Mouse (Mus musculus): ENCODE data around the gene Zfp784. TPM values are rescaled to one million over a fixed set of nuclear protein-coding genes. Genes with fewer than 3 reads are reported as not detected.
"Not testable (repeated sequence)": the region's sequence is repeated elsewhere in the genome, so short reads cannot be mapped to it uniquely, and the experiment has no call there.

Zfp784 gene
- polyA plus RNA-seq, 1 experiment = 2.3 TPM

DNA sequence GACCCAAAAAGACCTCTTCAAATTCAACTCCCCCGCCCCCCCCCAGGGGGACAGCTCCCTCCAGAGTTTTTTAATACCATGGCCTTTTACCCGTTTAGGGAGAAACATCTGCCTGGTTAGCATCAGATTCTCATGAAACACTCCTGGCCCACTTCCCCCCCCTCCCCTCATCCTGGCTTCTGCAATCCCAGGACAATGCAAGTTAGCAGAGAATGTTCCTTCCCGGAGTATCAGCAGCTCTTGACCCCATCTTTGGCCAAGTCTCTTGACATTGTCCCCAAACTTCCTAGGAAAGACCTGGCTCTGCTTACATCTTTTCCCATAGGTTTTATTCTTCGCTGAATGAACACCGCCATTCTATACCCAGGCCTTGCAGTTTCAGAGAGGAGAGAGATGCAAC, 17.0 kb downstream of the Zfp784 start:
- TF ChIP-seq CTCF (IDR thresholded peaks at IDR 0.05; ENCODE audit: control insufficient read depth, insufficient read depth, low read length) (no peak), POLR2A (IDR thresholded peaks at IDR 0.05; ENCODE audit: borderline replicate concordance, control insufficient read depth, low read depth, low read length) (no peak)
- no peak overlapping the region for H3K4me3 ChIP-seq (replicated peaks; ENCODE audit: control insufficient read depth, low read depth, low read length)
- no peak overlapping the region for H3K27ac ChIP-seq (ENCODE audit: control insufficient read depth, insufficient read depth, low read depth, low read length, poor library complexity)
- H3K4me1 ChIP-seq (ENCODE audit: control insufficient read depth, insufficient read depth, low read length) = no peaks in the 10 kb centered on the region
- 46% methylated on average over 5 of the region's 5 CpGs for WGBS

DNA sequence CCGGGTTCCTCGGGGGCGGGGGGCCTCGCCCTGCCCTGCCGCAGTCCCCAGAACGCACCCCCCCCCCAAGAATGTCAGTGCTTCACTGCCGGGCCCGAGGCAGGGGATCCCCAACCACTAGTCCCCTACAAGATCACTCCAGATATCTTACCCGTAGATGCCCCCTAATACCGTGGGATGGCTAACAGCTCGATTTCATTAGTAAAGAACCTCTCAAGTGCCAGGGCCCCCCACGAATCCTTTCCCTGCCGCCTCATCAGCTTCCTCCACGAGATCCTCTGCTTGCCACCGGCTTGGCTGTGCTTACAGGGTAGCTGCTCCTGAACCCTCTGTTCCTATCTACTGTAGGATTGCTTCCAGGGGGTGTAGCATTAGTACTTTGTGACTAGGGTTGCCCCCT, 17.6 kb downstream of the Zfp784 start:
- Histone ChIP-seq H3K4me1 (ENCODE audit: control insufficient read depth, insufficient read depth, low read length) (no peaks in the 10 kb centered on the region; the same call in 1 of the 2 replicates), H3K27ac (ENCODE audit: control insufficient read depth, insufficient read depth, low read depth, low read length, poor library complexity) (peak overlapping the region; percentile 88), H3K4me3 (replicated peaks; ENCODE audit: control insufficient read depth, low read depth, low read length) (peak overlapping the region; percentile 73)
- WGBS = 1% methylated on average over 15 of the region's 15 CpGs
- TF ChIP-seq CTCF (IDR thresholded peaks at IDR 0.05; ENCODE audit: control insufficient read depth, insufficient read depth, low read length) (no peak), POLR2A (IDR thresholded peaks at IDR 0.05; ENCODE audit: borderline replicate concordance, control insufficient read depth, low read depth, low read length) (no peak)

GRCm38 (mm10) chr7:5020000-5020681, 18.1 kb downstream of the Zfp784 start, which contains the start of the genes Zfp865 and Ccdc106:
Gene Zfp865 (plus strand): TSS chr7:5020376.
Gene Ccdc106 (plus strand): TSS chr7:5020553.
- H3K27ac ChIP-seq (ENCODE audit: control insufficient read depth, insufficient read depth, low read depth, low read length, poor library complexity) = peak within 1 kb of the TSS; percentile 88
- H3K4me1 ChIP-seq (ENCODE audit: control insufficient read depth, insufficient read depth, low read length) = no peaks in the 10 kb centered on the region; the same call in 1 of the 2 replicates
- under 1% methylated on average over 49 of the region's 49 CpGs for WGBS
- H3K4me3 ChIP-seq (replicated peaks; ENCODE audit: control insufficient read depth, low read depth, low read length) = peak within 1 kb of the TSS; percentile 73
- TF ChIP-seq POLR2A (IDR thresholded peaks at IDR 0.05; ENCODE audit: borderline replicate concordance, control insufficient read depth, low read depth, low read length) = peak; percentile 82; the same call in 1 of the 2 replicates
- no peak for TF ChIP-seq CTCF (IDR thresholded peaks at IDR 0.05; ENCODE audit: control insufficient read depth, insufficient read depth, low read length)

- 23% methylated on average over 8 of the region's 8 CpGs for WGBS
These were observed 18.7 kb downstream of the Zfp784 start for GRCm38 (mm10) chr7:5019576-5019975.

DNA sequence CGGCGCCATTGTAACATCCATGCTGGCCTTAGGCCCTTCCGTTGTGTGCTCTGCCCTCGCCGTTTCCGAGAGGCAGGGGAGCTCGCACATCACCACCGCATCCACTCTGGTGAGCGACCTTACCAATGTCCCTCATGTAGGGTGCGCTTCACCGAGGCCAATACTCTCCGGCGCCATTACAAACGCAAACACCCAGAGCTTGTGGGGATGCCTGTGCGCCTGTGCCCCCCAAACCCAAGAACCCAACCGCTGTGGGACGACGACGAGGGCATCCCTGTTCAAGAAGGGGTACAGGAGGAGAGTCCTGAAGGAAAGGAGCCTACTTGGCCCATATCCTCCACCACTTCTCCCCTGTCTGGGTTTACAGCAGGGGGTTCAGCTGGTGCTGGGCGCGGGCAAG, 20.3 kb downstream of the Zfp784 start:
- 93% methylated on average over 21 of the region's 21 CpGs for WGBS
- Histone ChIP-seq H3K27ac (ENCODE audit: control insufficient read depth, insufficient read depth, low read depth, low read length, poor library complexity) (no peak overlapping the region), H3K4me1 (ENCODE audit: control insufficient read depth, insufficient read depth, low read length) (no peaks in the 10 kb centered on the region; the same call in 1 of the 2 replicates), H3K4me3 (replicated peaks; ENCODE audit: control insufficient read depth, low read depth, low read length) (no peak overlapping the region)
- TF ChIP-seq CTCF (IDR thresholded peaks at IDR 0.05; ENCODE audit: control insufficient read depth, insufficient read depth, low read length) (no peak), POLR2A (IDR thresholded peaks at IDR 0.05; ENCODE audit: borderline replicate concordance, control insufficient read depth, low read depth, low read length) (0 out of 2 replicates have a peak, but pooled peaks have one; percentile 29)

More at GRCm38 (mm10) chr7:5019576-5019975, 18.7 kb downstream of the Zfp784 start:
- not testable (repeated sequence) for H3K4me1 ChIP-seq (ENCODE audit: control insufficient read depth, insufficient read depth, low read length); H3K4me3 ChIP-seq (replicated peaks; ENCODE audit: control insufficient read depth, low read depth, low read length); H3K27ac ChIP-seq (ENCODE audit: control insufficient read depth, insufficient read depth, low read depth, low read length, poor library complexity)

DNA sequence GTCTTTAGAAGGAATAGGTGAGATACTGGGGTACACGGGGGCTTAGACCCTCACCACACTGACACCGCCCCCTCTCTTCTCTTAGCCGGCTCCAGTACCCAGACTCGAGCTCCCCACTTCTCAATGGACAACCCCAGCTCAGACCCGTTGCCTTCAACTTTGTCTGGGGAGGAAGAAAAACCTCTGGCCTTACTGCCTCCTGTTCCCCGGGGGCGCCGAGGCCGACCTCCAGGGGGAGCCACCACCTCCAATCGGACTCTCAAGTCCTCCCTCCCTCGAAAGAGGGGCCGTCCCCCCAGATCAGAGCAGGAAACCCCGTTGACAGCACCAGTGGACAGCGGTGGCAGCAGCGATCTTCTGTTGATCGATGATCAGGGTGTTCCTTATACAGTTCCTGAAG, 20.9 kb downstream of the Zfp784 start:
- no peak overlapping the region for H3K27ac ChIP-seq (ENCODE audit: control insufficient read depth, insufficient read depth, low read depth, low read length, poor library complexity)
- no peak for TF ChIP-seq POLR2A (IDR thresholded peaks at IDR 0.05; ENCODE audit: borderline replicate concordance, control insufficient read depth, low read depth, low read length)
- TF ChIP-seq CTCF (IDR thresholded peaks at IDR 0.05; ENCODE audit: control insufficient read depth, insufficient read depth, low read length) = no peak
- 81% methylated on average over 16 of the region's 16 CpGs for WGBS
- no peak overlapping the region for H3K4me3 ChIP-seq (replicated peaks; ENCODE audit: control insufficient read depth, low read depth, low read length)
- no peaks in the 10 kb centered on the region; the same call in 1 of the 2 replicates for H3K4me1 ChIP-seq (ENCODE audit: control insufficient read depth, insufficient read depth, low read length)

- TF ChIP-seq CTCF (IDR thresholded peaks at IDR 0.05; ENCODE audit: control insufficient read depth, insufficient read depth, low read length) (no peak), POLR2A (IDR thresholded peaks at IDR 0.05; ENCODE audit: borderline replicate concordance, control insufficient read depth, low read depth, low read length) (no peak)
- no peak overlapping the region for H3K4me3 ChIP-seq (replicated peaks; ENCODE audit: control insufficient read depth, low read depth, low read length)
- H3K27ac ChIP-seq (ENCODE audit: control insufficient read depth, insufficient read depth, low read depth, low read length, poor library complexity) = no peak overlapping the region
- WGBS = 92% methylated on average over 2 of the region's 2 CpGs
- no peaks in the 10 kb centered on the region; the same call in 1 of the 2 replicates for H3K4me1 ChIP-seq (ENCODE audit: control insufficient read depth, insufficient read depth, low read length)
These were observed 21.3 kb downstream of the Zfp784 start for GRCm38 (mm10) chr7:5016920-5017319.

- TF ChIP-seq POLR2A (IDR thresholded peaks at IDR 0.05; ENCODE audit: borderline replicate concordance, control insufficient read depth, low read depth, low read length) = no peak
- no peak for TF ChIP-seq CTCF (IDR thresholded peaks at IDR 0.05; ENCODE audit: control insufficient read depth, insufficient read depth, low read length)
- peak overlapping the region; percentile 98 for H3K4me3 ChIP-seq (replicated peaks; ENCODE audit: control insufficient read depth, low read depth, low read length)
- peak overlapping the region; percentile 100 for H3K27ac ChIP-seq (ENCODE audit: control insufficient read depth, insufficient read depth, low read depth, low read length, poor library complexity)
- no peaks in the 10 kb centered on the region; the same call in 1 of the 2 replicates for H3K4me1 ChIP-seq (ENCODE audit: control insufficient read depth, insufficient read depth, low read length)
- 36% methylated on average over 3 of the region's 3 CpGs for WGBS
These were observed 22.2 kb downstream of the Zfp784 start for GRCm38 (mm10) chr7:5016057-5016456.
